Mouse (Mus musculus): ENCODE measurements at regions not wholly inside any gene's neighbourhood (a gene's known extent, or its start where the extent isn't known, plus 50 kb on each side); places are given as distances from the start of the nearest gene placed in this dataset.
A peak's percentile ranks its signal among the peaks of the same experiment; 100 is the strongest.

GRCm38 (mm10) chr15:28081147-28081546 lies 55.5 kb upstream of the Trio start:
- ATAC-seq: peak; percentile 86

- ATAC-seq: no peak
Measured at GRCm38 (mm10) chr15:28082411-28082810, 56.8 kb upstream of the Trio start.

- ATAC-seq: no peak
Measured at GRCm38 (mm10) chr15:28105956-28106355, 80.3 kb upstream of the Trio start.

- no peak for ATAC-seq
Measured at GRCm38 (mm10) chr15:28109916-28110315, 84.3 kb upstream of the Trio start.

- ATAC-seq: no peak
Measured at GRCm38 (mm10) chr15:28113491-28113890, 87.8 kb upstream of the Trio start.

GRCm38 (mm10) chr15:28114180-28114747 lies 88.6 kb upstream of the Trio start:
- no peak for ATAC-seq

GRCm38 (mm10) chr15:28126846-28127245 lies 76.7 kb upstream of the Dnah5 start:
- ATAC-seq: no peak

GRCm38 (mm10) chr15:28129536-28129935 lies 74.0 kb upstream of the Dnah5 start:
- ATAC-seq: no peak

- ATAC-seq: no peak
Measured at GRCm38 (mm10) chr15:28131546-28131945, 72.0 kb upstream of the Dnah5 start.

- no peak for ATAC-seq
Measured at GRCm38 (mm10) chr15:28133171-28133810, 70.3 kb upstream of the Dnah5 start.

GRCm38 (mm10) chr15:28134206-28134605 lies 69.3 kb upstream of the Dnah5 start:
- ATAC-seq: no peak

- no peak for ATAC-seq
Measured at GRCm38 (mm10) chr15:28138806-28139205, 64.7 kb upstream of the Dnah5 start.

GRCm38 (mm10) chr15:28140301-28140700 lies 63.3 kb upstream of the Dnah5 start:
- ATAC-seq: no peak

- no peak for ATAC-seq
Measured at GRCm38 (mm10) chr15:28141345-28141744, 62.2 kb upstream of the Dnah5 start.

GRCm38 (mm10) chr15:28144217-28144616 lies 59.3 kb upstream of the Dnah5 start:
- ATAC-seq: no peak

GRCm38 (mm10) chr15:28144846-28145245 lies 58.7 kb upstream of the Dnah5 start:
- ATAC-seq: no peak

- no peak for ATAC-seq
Measured at GRCm38 (mm10) chr15:28151678-28152077, 51.9 kb upstream of the Dnah5 start.
